Mouse (Mus musculus) neural tube, embryonic 13.5 days (tissue): Measurements from ENCODE around the gene Gm853. TPM values are rescaled to one million over a fixed set of nuclear protein-coding genes. Genes with fewer than 3 reads are reported as not detected.

Source experiments
- ATAC-seq: fragments of 200-750 bp; cut with Nextera tagmentation; 2 replicates; pipeline ENCODE4 v1.8.0; 2017; ENCODE audit warnings: low read depth, mild to moderate bottlenecking, moderate TSS enrichment, moderate library complexity
- H3K27ac ChIP-seq: fragments of 300-500 bp; sonication (generic); replicated peaks from 2 replicates; pipeline ENCODE4 v1.5.1; 2015; ENCODE audit warnings: moderate library complexity, mild to moderate bottlenecking, inconsistent platforms
- H3K27me3 ChIP-seq: fragments of 300-500 bp; sonication (generic); 2 replicates; pipeline ENCODE4 v1.6.1; 2015; ENCODE audit warnings: mild to moderate bottlenecking, inconsistent platforms
- H3K36me3 ChIP-seq: fragments of 300-500 bp; sonication (generic); 2 replicates; pipeline ENCODE4 v1.6.1; 2015; ENCODE audit warnings: mild to moderate bottlenecking, inconsistent platforms
- H3K4me1 ChIP-seq: fragments of 300-500 bp; sonication (generic); replicated peaks from 2 replicates; pipeline ENCODE4 v1.6.1; 2015; ENCODE audit warnings: inconsistent platforms
- H3K4me2 ChIP-seq: fragments of 300-500 bp; sonication (generic); 2 replicates; pipeline ENCODE4 v1.6.1; 2015; ENCODE audit warnings: inconsistent platforms, mild to moderate bottlenecking, moderate library complexity
- H3K4me3 ChIP-seq: fragments of 300-500 bp; sonication (generic); 2 replicates; pipeline ENCODE4 v1.5.1; 2015; ENCODE audit warnings: mild to moderate bottlenecking, inconsistent platforms
- H3K9ac ChIP-seq: fragments of 300-500 bp; sonication (generic); 2 replicates; pipeline ENCODE4 v1.6.1; 2015; ENCODE audit warnings: moderate library complexity, mild to moderate bottlenecking, inconsistent platforms
- H3K9me3 ChIP-seq: fragments of 300-500 bp; sonication (generic); 2 replicates; pipeline ENCODE4 v1.6.1; 2016; ENCODE audit warnings: inconsistent platforms
- WGBS: fragments of 180-500 bp; shearing (Covaris S2); methylation state at CpG from one replicate; pipeline ENCODE4 v1.1.7; 2015; 5-methylcytosine and 5-hydroxymethylcytosine counted together
- polyA plus RNA-seq: library from polyadenylated mRNA; unstranded; fragments of >200 nt; fragmentation: Nextera tagmentation; extraction: Ambion mirVana; gene quantifications from 2 replicates; pipeline ENCODE4 v1.2.1, GENCODE M21; 2015

Gene Gm853
- polyA plus RNA-seq, 1 experiment from 2014 or later = not detected

DNA sequence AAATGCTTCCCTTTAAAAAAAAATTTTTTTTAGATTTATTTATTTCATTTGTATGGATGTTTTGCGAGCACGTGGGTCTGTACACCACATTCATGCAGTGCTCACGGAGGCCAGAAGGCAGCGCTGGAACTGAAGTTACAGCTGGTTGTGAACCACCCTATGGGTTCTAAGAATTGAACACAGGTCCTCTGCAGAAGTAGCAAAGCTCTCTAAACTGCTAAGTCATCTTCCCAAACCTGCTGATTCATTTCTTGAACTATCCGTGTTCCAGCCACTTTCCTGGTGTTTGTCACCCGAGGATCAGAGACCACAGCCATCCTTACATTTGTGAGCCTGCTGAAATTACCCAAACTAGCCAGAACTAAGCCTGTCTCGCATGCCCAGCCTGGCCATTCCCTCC lies 9.8 kb downstream of the Gm853 start:
- Histone ChIP-seq H3K4me3 (no peak overlapping the region), H3K9me3 (no peaks in the 10 kb centered on the region), H3K9ac (no peak overlapping the region), H3K27me3 (no peaks in the 10 kb centered on the region), H3K27ac (no peak overlapping the region), H3K4me2 (no peak overlapping the region), H3K4me1 (no peaks in the 10 kb centered on the region), H3K36me3 (no peaks in the 10 kb centered on the region)
- WGBS = 79% methylated on average over 7 of the region's 7 CpGs
- no peak for ATAC-seq

DNA sequence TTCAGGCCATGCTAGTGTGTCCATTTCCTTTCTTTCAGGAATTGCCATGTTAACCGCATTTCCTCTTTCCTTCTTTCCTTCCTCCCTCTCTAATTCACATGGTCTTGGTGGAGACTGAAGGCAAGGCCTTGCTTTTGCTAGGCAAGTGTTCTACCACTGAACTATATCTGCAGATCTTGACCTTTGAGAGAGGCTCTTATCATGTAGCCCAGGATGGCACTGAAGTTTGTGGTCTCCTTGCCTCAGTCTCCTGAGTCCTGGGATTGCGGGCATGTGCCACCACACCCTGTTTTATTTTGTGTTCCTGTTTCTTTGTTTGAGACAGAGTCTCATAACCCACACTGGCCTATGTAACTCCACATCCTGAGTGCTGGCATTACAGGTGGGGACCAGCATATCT lies 10.3 kb downstream of the Gm853 start:
- Histone ChIP-seq H3K4me2 (no peak overlapping the region), H3K9me3 (no peaks in the 10 kb centered on the region), H3K4me1 (no peaks in the 10 kb centered on the region), H3K36me3 (no peaks in the 10 kb centered on the region), H3K9ac (no peak overlapping the region), H3K27ac (no peak overlapping the region), H3K4me3 (no peak overlapping the region), H3K27me3 (no peaks in the 10 kb centered on the region)
- no peak for ATAC-seq
- WGBS = 96% methylated on average over 2 of the region's 2 CpGs

DNA sequence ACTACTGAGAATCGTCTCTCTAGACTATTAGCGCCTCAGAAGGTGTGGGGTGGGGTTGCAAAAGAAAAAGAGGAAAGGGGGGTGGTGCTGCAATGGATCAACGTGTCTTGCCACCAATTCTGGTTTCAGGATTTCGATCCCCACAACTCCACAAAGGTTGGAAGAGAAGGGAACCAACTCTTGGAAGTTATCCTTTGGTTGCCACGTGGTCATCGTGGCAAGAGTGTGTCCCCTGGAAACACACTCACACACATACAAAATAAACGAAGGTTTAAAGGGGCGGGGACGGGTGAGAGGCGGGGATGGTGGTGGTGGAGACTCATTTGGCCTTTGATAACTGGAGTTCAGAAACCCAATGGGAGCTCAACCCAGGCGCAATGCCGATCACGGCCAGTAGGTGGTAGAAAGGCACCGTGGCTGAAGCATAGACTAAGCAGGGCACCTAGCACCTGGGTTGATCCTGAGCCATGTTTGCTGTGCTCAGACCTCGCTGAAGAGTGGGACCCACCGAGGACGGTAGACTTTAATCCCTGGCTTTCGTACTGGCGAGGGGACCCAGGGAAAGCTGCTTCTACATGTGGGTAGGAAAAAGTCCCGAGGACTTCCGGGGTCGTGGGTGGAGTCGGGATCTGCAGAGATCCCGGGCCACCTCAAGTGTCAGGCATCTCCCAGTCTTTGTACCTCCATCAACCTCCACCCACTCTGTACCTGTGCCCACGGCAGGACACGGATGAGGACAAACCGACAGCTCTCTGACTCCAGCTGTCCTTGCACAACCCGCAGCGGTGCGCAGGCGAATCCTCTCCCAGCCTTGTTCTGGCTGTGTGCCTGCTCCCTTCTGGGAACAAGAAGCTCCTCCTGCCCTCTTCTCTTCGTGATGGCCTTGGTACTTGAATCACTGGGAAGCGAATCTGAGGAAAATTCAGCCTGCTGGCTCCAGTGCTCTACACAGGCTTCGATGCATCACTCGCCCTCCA lies 23.2 kb downstream of the Gm853 start:
- no peak overlapping the region for H3K27ac ChIP-seq
- no peaks in the 10 kb centered on the region for H3K36me3 ChIP-seq
- H3K9me3 ChIP-seq = no peaks in the 10 kb centered on the region
- 17% methylated on average over 35 of the region's 35 CpGs for WGBS
- peak; percentile 82 for ATAC-seq
- peak overlapping the region; percentile 61 for H3K4me2 ChIP-seq
- H3K9ac ChIP-seq = peak overlapping the region; percentile 66
- peaks cover 20% of the 10 kb centered on the region for H3K27me3 ChIP-seq
- peaks cover 14% of the 10 kb centered on the region; the same call in 1 of the 2 replicates for H3K4me1 ChIP-seq
- peak overlapping the region; percentile 32 for H3K4me3 ChIP-seq

DNA sequence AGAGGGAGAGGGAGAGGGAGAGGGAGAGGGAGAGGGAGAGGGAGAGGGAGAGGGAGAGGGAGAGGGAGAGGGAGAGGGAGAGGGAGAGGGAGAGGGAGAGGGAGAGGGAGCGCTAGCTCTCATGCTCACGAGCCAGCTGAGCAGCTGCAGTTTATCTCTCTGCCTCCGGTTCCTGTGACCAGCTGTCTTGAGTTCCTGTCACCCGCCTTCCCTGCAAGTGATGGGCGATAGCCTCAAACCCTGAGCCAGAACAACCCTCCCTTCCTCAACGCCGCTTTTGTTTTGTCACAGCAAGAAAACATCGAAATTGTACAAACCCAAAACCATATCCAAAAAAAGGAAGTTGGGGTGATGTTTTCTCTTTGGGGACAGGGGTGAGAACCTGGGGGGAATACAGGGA lies 25.7 kb downstream of the Gm853 start:
- Histone ChIP-seq H3K4me1 (peaks cover 14% of the 10 kb centered on the region; the same call in 1 of the 2 replicates), H3K36me3 (no peaks in the 10 kb centered on the region), H3K4me3 (no peak overlapping the region), H3K9ac (no peak overlapping the region), H3K27me3 (peaks cover 20% of the 10 kb centered on the region), H3K4me2 (no peak overlapping the region), H3K27ac (no peak overlapping the region), H3K9me3 (no peaks in the 10 kb centered on the region)
- no peak for ATAC-seq
- 75% methylated on average over 8 of the region's 8 CpGs for WGBS

DNA sequence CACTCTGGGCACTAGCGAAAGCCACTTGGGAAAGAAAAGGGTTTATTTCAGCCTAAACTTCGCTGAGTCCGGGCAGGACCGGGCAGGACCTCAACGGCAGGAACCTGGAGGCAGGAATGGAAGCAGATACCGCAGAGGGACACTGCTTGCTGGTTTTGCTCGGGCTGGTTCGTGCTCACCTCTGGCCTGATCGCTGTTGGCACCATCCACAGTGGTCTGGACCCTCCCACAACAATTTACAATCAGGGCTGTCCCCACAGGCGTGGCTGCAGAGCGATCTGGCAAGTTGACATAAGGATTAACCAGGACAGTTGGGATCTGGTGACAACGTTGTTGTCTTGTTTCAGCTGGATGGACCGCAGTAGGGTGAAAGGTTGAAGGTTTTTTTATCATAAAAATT lies 26.3 kb downstream of the Gm853 start:
- no peak for ATAC-seq
- 75% methylated on average over 13 of the region's 13 CpGs for WGBS
- H3K9ac ChIP-seq = no peak overlapping the region
- no peak overlapping the region for H3K27ac ChIP-seq
- H3K4me2 ChIP-seq = no peak overlapping the region
- H3K4me1 ChIP-seq = peaks cover 14% of the 10 kb centered on the region; the same call in 1 of the 2 replicates
- no peaks in the 10 kb centered on the region for H3K9me3 ChIP-seq
- no peak overlapping the region for H3K4me3 ChIP-seq
- H3K27me3 ChIP-seq = peaks cover 20% of the 10 kb centered on the region
- no peaks in the 10 kb centered on the region for H3K36me3 ChIP-seq

DNA sequence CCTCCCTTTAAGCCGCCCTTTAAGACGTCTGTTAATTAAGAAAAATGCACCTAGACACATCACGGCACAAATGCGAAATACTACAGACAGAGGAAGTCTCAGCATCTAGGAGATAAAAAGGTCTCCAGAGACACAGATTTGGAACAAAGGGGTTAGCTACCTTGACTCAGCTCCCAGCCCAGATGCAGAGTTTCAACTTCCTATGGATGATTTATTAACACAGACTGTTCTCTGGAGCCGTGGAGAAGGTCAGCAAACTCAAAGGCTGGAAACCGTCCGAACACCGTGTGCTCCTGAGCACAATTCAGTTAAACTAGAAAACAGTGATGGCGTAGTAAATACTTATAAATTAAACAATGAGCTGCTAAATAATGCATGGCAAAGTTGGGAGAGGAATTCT lies 29.9 kb downstream of the Gm853 start:
- no peak overlapping the region for H3K9ac ChIP-seq
- H3K27ac ChIP-seq = no peak overlapping the region
- ATAC-seq = no peak
- H3K36me3 ChIP-seq = no peaks in the 10 kb centered on the region
- 49% methylated on average over 9 of the region's 9 CpGs for WGBS
- 0 out of 2 replicates have a peak, but pooled peaks cover 6% of the 10 kb centered on the region for H3K27me3 ChIP-seq
- H3K4me2 ChIP-seq = no peak overlapping the region
- H3K4me1 ChIP-seq = peaks cover 5% of the 10 kb centered on the region; the same call in 1 of the 2 replicates
- no peak overlapping the region for H3K4me3 ChIP-seq
- no peaks in the 10 kb centered on the region for H3K9me3 ChIP-seq

DNA sequence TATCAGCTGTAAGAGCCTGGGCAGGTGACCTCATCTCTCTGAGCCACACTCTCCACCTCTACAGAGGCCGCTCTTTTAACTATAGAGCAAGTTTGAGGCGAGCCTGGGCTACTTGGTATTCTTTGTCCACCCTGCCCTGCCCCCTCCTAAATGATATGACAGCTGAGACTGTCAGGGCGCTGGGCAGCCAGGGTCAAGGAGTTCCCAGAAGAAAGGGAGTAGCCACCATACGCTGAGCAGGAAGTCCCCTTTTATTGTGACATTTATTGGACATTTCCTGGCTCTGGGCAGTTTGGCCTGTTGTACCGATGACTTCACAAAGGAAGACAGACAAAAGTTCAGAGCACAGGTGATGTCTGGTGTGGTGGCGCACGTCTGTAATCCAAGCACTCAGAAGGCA lies 32.6 kb downstream of the Gm853 start:
- no peak overlapping the region for H3K27ac ChIP-seq
- no peaks in the 10 kb centered on the region for H3K9me3 ChIP-seq
- H3K27me3 ChIP-seq = 0 out of 2 replicates have a peak, but pooled peaks cover 3% of the 10 kb centered on the region
- no peaks in the 10 kb centered on the region for H3K36me3 ChIP-seq
- ATAC-seq = no peak
- no peak overlapping the region for H3K4me3 ChIP-seq
- no peak overlapping the region for H3K4me2 ChIP-seq
- no peak overlapping the region for H3K9ac ChIP-seq
- WGBS = 62% methylated on average over 7 of the region's 7 CpGs
- H3K4me1 ChIP-seq = no peaks in the 10 kb centered on the region; the same call in 1 of the 2 replicates

DNA sequence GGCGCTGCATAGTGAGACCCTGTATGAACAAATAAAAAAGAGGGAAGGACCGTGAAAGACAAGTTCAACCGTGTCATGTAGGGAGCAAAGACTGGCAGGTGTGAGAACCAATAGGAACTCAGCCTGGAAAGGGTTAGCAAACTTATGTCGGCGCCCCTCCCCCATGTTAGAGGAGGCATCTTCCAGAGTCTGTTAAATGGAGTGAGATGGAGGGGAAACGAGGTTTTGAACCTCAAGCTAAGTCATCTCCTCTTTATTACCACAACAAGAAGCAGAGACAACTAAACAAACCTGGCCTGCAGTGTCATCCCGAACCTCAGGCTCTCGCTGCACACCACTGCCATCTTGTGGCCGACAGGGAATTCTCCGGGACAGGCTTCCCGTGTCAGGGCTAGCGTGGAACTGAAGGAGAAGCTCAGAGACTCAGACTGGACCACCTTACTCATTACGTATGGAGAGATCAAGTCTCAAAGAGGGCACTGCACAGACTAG lies 33.3 kb downstream of the Gm853 start:
- 4% methylated on average over 13 of the region's 13 CpGs for WGBS
- Histone ChIP-seq H3K27ac (no peak overlapping the region), H3K9ac (no peak overlapping the region), H3K9me3 (no peaks in the 10 kb centered on the region), H3K4me1 (no peaks in the 10 kb centered on the region; the same call in 1 of the 2 replicates), H3K4me2 (peak overlapping the region; percentile 37), H3K36me3 (no peaks in the 10 kb centered on the region), H3K27me3 (no peaks in the 10 kb centered on the region), H3K4me3 (peak overlapping the region; percentile 8; the same call in 1 of the 2 replicates)
- peak; percentile 63 for ATAC-seq

DNA sequence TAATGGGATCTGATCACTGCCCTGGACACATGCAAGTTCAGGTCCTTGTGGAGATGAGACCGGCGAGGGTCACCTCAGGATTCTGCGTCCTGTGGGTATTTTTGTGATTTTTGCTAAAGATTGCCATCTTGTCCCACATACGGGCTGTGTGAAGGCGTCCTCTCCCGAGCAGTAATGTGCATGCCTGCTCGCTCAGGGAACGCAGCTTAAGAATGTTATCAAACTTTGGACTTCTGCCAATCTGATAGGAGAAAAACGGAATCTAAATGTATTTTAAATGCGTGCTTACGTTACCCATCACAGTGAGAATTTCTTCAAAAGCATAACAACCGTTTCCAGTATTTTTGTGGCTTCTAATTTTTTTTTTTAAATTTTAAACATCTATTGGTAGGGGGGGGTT lies 35.3 kb downstream of the Gm853 start:
- no peak overlapping the region for H3K4me2 ChIP-seq
- H3K9me3 ChIP-seq = no peaks in the 10 kb centered on the region
- 83% methylated on average over 12 of the region's 12 CpGs for WGBS
- H3K27ac ChIP-seq = no peak overlapping the region
- H3K4me3 ChIP-seq = no peak overlapping the region
- no peaks in the 10 kb centered on the region; the same call in 1 of the 2 replicates for H3K4me1 ChIP-seq
- no peak for ATAC-seq
- H3K27me3 ChIP-seq = no peaks in the 10 kb centered on the region
- no peaks in the 10 kb centered on the region for H3K36me3 ChIP-seq
- no peak overlapping the region for H3K9ac ChIP-seq

DNA sequence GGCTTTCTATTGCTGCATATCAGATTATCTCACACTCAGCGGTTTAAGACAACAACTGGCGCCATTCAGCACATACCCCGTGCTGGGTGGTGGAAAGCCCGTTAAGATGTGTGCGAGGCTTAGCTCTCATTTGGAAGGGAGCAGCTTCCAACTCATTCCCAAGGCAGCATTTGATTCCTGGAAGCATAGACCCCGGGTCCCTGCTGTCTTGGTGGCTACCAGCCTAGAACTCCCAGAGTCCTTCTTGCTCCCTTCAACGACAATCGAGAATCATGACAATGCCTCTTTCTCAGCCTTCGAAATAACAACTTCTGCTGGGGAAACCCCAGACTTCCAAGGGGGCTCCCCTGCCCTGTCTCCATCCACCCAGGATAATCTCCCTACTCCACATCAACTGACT lies 35.8 kb downstream of the Gm853 start:
- H3K4me2 ChIP-seq = no peak overlapping the region
- 79% methylated on average over 9 of the region's 9 CpGs for WGBS
- H3K9ac ChIP-seq = no peak overlapping the region
- no peaks in the 10 kb centered on the region; the same call in 1 of the 2 replicates for H3K4me1 ChIP-seq
- H3K27ac ChIP-seq = no peak overlapping the region
- no peaks in the 10 kb centered on the region for H3K9me3 ChIP-seq
- no peak for ATAC-seq
- H3K27me3 ChIP-seq = no peaks in the 10 kb centered on the region
- H3K36me3 ChIP-seq = no peaks in the 10 kb centered on the region
- H3K4me3 ChIP-seq = no peak overlapping the region

DNA sequence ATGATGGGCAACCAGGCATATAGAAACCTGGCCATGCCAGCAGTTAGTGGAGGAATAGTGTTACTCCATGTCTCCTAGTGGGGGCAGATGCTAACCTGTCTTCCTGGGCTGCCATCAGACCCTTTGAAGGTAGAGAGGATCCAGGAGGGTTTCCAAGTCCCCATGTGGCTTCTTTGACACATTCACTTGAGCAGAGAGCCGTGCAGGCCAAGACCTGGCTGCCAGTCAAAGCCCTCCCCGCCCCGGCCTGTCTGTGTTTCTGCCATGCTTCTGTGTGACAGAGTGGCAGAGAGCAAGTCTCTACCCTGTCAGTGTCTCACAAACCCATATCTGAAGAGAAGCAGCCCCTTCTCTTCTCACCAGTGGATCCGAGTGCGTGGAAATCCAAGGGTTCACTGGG lies 38.3 kb downstream of the Gm853 start:
- no peaks in the 10 kb centered on the region; the same call in 1 of the 2 replicates for H3K27me3 ChIP-seq
- no peak overlapping the region for H3K27ac ChIP-seq
- H3K4me1 ChIP-seq = no peaks in the 10 kb centered on the region; the same call in 1 of the 2 replicates
- ATAC-seq = no peak
- WGBS = 93% methylated on average over 5 of the region's 5 CpGs
- no peak overlapping the region for H3K9ac ChIP-seq
- H3K36me3 ChIP-seq = no peaks in the 10 kb centered on the region
- H3K4me3 ChIP-seq = no peak overlapping the region
- no peaks in the 10 kb centered on the region for H3K9me3 ChIP-seq
- H3K4me2 ChIP-seq = no peak overlapping the region

DNA sequence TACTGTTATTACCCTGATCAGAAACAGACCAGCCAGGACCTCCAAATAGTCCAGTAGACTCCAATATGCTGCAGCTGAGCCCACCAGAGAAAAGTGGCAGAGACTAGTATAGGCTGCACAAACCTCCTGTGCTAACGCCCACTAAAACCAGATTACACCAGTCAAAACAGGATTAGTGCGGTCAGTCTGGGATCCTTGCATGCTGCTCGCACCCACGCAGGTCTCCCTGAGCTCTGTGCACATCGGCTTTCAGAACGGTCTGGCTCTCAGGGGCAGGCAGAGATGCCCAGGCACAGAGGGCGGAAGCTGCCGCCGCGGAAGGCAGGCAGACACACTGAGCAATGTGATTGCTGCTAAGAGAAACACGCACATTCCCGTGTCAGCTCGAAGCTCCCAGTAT lies 39.2 kb downstream of the Gm853 start:
- H3K27me3 ChIP-seq = no peaks in the 10 kb centered on the region; the same call in 1 of the 2 replicates
- no peak for ATAC-seq
- H3K4me1 ChIP-seq = no peaks in the 10 kb centered on the region
- H3K27ac ChIP-seq = no peak overlapping the region
- H3K9me3 ChIP-seq = no peaks in the 10 kb centered on the region
- no peak overlapping the region for H3K4me2 ChIP-seq
- no peak overlapping the region for H3K9ac ChIP-seq
- 81% methylated on average over 13 of the region's 13 CpGs for WGBS
- H3K36me3 ChIP-seq = no peaks in the 10 kb centered on the region
- H3K4me3 ChIP-seq = no peak overlapping the region
